Mouse (Mus musculus): ENCODE measurements around the gene Samd4.

DNA sequence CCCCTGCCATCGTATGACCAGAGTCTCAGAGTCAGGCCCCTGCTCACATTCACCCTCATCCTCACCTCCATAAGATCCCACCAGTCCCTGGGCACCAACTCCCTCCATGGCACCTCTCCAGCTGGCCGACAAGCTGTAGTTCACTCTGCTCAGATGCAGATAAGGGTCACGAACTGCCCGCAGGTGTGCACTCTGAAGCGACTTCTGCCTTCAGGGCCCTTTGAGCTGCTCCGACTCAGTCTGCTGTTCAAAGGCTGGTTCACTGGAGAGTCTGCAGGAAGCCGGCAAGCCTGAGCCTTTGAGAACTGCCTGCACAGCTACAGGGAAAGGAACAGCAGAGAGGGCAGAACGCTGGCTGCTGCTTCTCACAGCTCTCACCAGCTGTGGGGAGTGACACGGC lies 232.5 kb downstream of the Samd4 start:
- TF ChIP-seq POLR2A (IDR thresholded peaks at IDR 0.05; ENCODE audit: low read depth, low read length), result no peak
- TF ChIP-seq CTCF (conservative IDR thresholded peaks at IDR 0.05; ENCODE audit: insufficient read depth, insufficient read length, low read depth, low read length), result no peak

Data from kidney, adult 2 months (tissue).